Mouse (Mus musculus) intestine, embryonic 16.5 days (tissue): ENCODE data around the gene Plppr2. TPM values are rescaled to one million over a fixed set of nuclear protein-coding genes. Genes with fewer than 3 reads are reported as not detected.

Source experiments
- ATAC-seq: fragments of 200-750 bp; cut with Nextera tagmentation; 2 replicates; pipeline ENCODE4 v1.8.0; 2017; ENCODE audit warnings: moderate TSS enrichment, moderate library complexity
- H3K27ac ChIP-seq: fragments of 300-500 bp; sonication (generic); 2 replicates; pipeline ENCODE4 v1.5.1; 2014; ENCODE audit warnings: mild to moderate bottlenecking, low read length
- H3K27me3 ChIP-seq: fragments of 300-500 bp; sonication (generic); replicated peaks from 2 replicates; pipeline ENCODE4 v1.6.1; 2014; ENCODE audit warnings: low read length, control low read depth, mixed read lengths; ENCODE audit not compliant: control insufficient read depth, insufficient read depth
- H3K36me3 ChIP-seq: fragments of 300-500 bp; sonication (generic); 2 replicates; pipeline ENCODE4 v1.6.1; 2014; ENCODE audit warnings: low read length, control low read depth; ENCODE audit not compliant: control insufficient read depth, insufficient read depth
- H3K4me1 ChIP-seq: fragments of 300-500 bp; sonication (generic); 2 replicates; pipeline ENCODE4 v1.6.1; 2014; ENCODE audit warnings: low read length, control low read depth, mixed read lengths; ENCODE audit not compliant: control insufficient read depth, insufficient read depth
- H3K4me2 ChIP-seq: fragments of 300-500 bp; sonication (generic); 2 replicates; pipeline ENCODE4 v1.6.1; 2014; ENCODE audit warnings: low read depth, low read length, control low read depth
- H3K4me3 ChIP-seq: fragments of 300-500 bp; sonication (generic); 2 replicates; pipeline ENCODE4 v1.5.1; 2014; ENCODE audit warnings: mild to moderate bottlenecking, low read length
- H3K9ac ChIP-seq: fragments of 300-500 bp; sonication (generic); 2 replicates; pipeline ENCODE4 v1.6.1; 2014; ENCODE audit warnings: low read depth, low read length
- H3K9me3 ChIP-seq: fragments of 300-500 bp; sonication (generic); 2 replicates; pipeline ENCODE4 v1.6.1; 2016; ENCODE audit warnings: low read length, control low read depth; ENCODE audit not compliant: control insufficient read depth
- WGBS: fragments of 180-500 bp; shearing (Covaris S2); extraction: QIAGEN DNeasy Blood & Tissue Kit; methylation state at CpG from one replicate; pipeline ENCODE4 v1.1.7; 2014; 5-methylcytosine and 5-hydroxymethylcytosine counted together
- polyA plus RNA-seq: library from polyadenylated mRNA; unstranded; fragments of >200 nt; fragmentation: Nextera tagmentation; extraction: Ambion mirVana; gene quantifications from 2 replicates; pipeline ENCODE4 v1.2.1, GENCODE M21; 2015

Plppr2 gene
- polyA plus RNA-seq, 1 experiment from 2014 or later: 6.2 TPM

GRCm38 (mm10) chr9:21988421-21989101, 51.7 kb downstream of the Plppr2 start:
- H3K27ac ChIP-seq: no peak overlapping the region
- 1% methylated on average over 32 of the region's 32 CpGs for WGBS
- no peaks in the 10 kb centered on the region for H3K9me3 ChIP-seq
- peak overlapping the region; percentile 54 for H3K4me3 ChIP-seq
- H3K4me1 ChIP-seq: peaks cover 26% of the 10 kb centered on the region
- H3K9ac ChIP-seq: peak overlapping the region; percentile 63
- H3K36me3 ChIP-seq: no peaks in the 10 kb centered on the region
- ATAC-seq: peak; percentile 55
- peaks cover 63% of the 10 kb centered on the region for H3K27me3 ChIP-seq
- peak overlapping the region; percentile 68 for H3K4me2 ChIP-seq

GRCm38 (mm10) chr9:21989230-21990110, 52.6 kb downstream of the Plppr2 start, which contains the start of gene Rgl3:
Rgl3 (minus strand) TSS chr9:21989446.
- no peaks in the 10 kb centered on the region for H3K36me3 ChIP-seq
- WGBS: under 1% methylated on average over 42 of the region's 42 CpGs

GRCm38 (mm10) chr9:21992227-21992626, 55.4 kb downstream of the Plppr2 start:
- Histone ChIP-seq H3K27me3 (peaks cover 56% of the 10 kb centered on the region), H3K4me1 (peaks cover 26% of the 10 kb centered on the region), H3K9ac (no peak overlapping the region), H3K9me3 (no peaks in the 10 kb centered on the region), H3K4me3 (no peak overlapping the region), H3K27ac (no peak overlapping the region), H3K36me3 (no peaks in the 10 kb centered on the region), H3K4me2 (no peak overlapping the region)
- ATAC-seq: no peak
- WGBS: 71% methylated on average over 4 of the region's 4 CpGs

More at GRCm38 (mm10) chr9:21989230-21990110, 52.6 kb downstream of the Plppr2 start, which contains the start of gene Rgl3:
- peak; percentile 45 for ATAC-seq
- peak within 1 kb of the TSS; percentile 63 for H3K9ac ChIP-seq
- H3K4me1 ChIP-seq: peaks cover 26% of the 10 kb centered on the region
- no peaks in the 10 kb centered on the region for H3K9me3 ChIP-seq
- peaks cover 63% of the 10 kb centered on the region for H3K27me3 ChIP-seq
- peak within 1 kb of the TSS; percentile 68 for H3K4me2 ChIP-seq
- H3K27ac ChIP-seq: no peak within 1 kb of the TSS
- H3K4me3 ChIP-seq: peak within 1 kb of the TSS; percentile 54

GRCm38 (mm10) chr9:21996178-21996867, 59.5 kb downstream of the Plppr2 start:
- WGBS: 88% methylated on average over 3 of the region's 3 CpGs
- Histone ChIP-seq H3K9me3 (no peaks in the 10 kb centered on the region), H3K4me3 (no peak overlapping the region), H3K27ac (no peak overlapping the region), H3K27me3 (peaks cover 16% of the 10 kb centered on the region), H3K9ac (no peak overlapping the region), H3K36me3 (no peaks in the 10 kb centered on the region), H3K4me2 (no peak overlapping the region), H3K4me1 (no peaks in the 10 kb centered on the region)
- ATAC-seq: no peak

Other genes with a start within 250 kb of the Plppr2 start
- 86.7 and 88.2 TPM in 2 replicates for gene Ldlr, start 213.6 kb upstream of the Plppr2 start, polyA plus RNA-seq
- gene Spc24, start 176.7 kb upstream of the Plppr2 start, polyA plus RNA-seq: 85.5 and 106 TPM in 2 replicates
- 9.7 and 9.9 TPM in 2 replicates for gene Kank2, start 138.3 kb upstream of the Plppr2 start, polyA plus RNA-seq
- 17.3 and 18.4 TPM in 2 replicates for gene Angptl8, start 101.5 kb upstream of the Plppr2 start, polyA plus RNA-seq
- gene Dock6, start 84.4 kb upstream of the Plppr2 start, polyA plus RNA-seq: 23.3 and 24.7 TPM in 2 replicates
- 47.5 and 47.9 TPM in 2 replicates for gene Rab3d, start 18.8 kb upstream of the Plppr2 start, polyA plus RNA-seq
- gene Ccdc159, start 9.6 kb upstream of the Plppr2 start, polyA plus RNA-seq: 2.6 and 3.5 TPM in 2 replicates
- 93.9 and 97.0 TPM in 2 replicates for gene Tmem205, start 9.5 kb upstream of the Plppr2 start, polyA plus RNA-seq
- gene Swsap1, start 18.7 kb downstream of the Plppr2 start, polyA plus RNA-seq: 5.9 and 6.5 TPM in 2 replicates
- gene Epor, start 26.5 kb downstream of the Plppr2 start, polyA plus RNA-seq: 4.8 and 6.4 TPM in 2 replicates
- 1.7 and 2.0 TPM in 2 replicates for gene Rgl3, start 52.4 kb downstream of the Plppr2 start, polyA plus RNA-seq
- 0.28 and 0.54 TPM in 2 replicates for gene Ccdc151, start 65.6 kb downstream of the Plppr2 start, polyA plus RNA-seq
- 121 and 125 TPM in 2 replicates for gene Prkcsh, start 65.8 kb downstream of the Plppr2 start, polyA plus RNA-seq
- gene Elavl3, start 115.0 kb downstream of the Plppr2 start, polyA plus RNA-seq: 1.5 and 1.9 TPM in 2 replicates
- not detected in 2 replicates for gene Gm49318, start 134.2 kb downstream of the Plppr2 start, polyA plus RNA-seq
- 9.2 and 9.7 TPM in 2 replicates for gene Zfp653, start 134.3 kb downstream of the Plppr2 start, polyA plus RNA-seq
- gene Ecsit, start 148.4 kb downstream of the Plppr2 start, polyA plus RNA-seq: 50.8 and 54.2 TPM in 2 replicates
- 324 and 348 TPM in 2 replicates for gene Cnn1, start 162.2 kb downstream of the Plppr2 start, polyA plus RNA-seq
- 134 and 157 TPM in 2 replicates for gene Elof1, start 180.1 kb downstream of the Plppr2 start, polyA plus RNA-seq
- gene Acp5, start 198.7 kb downstream of the Plppr2 start, polyA plus RNA-seq: 78.2 and 87.5 TPM in 2 replicates
- gene Pigyl, start 219.8 kb downstream of the Plppr2 start, polyA plus RNA-seq: 93.1 and 94.5 TPM in 2 replicates